Mouse (Mus musculus) embryo, embryonic 11 days (tissue): ENCODE measurements around the gene Ccin.
A peak's percentile ranks its signal among the peaks of the same experiment; 100 is the strongest.

Source experiments
- DNase-seq: peaks from one replicate; pipeline ENCODE4 v3.0.0-alpha.2; 2015

The Ccin gene

DNA sequence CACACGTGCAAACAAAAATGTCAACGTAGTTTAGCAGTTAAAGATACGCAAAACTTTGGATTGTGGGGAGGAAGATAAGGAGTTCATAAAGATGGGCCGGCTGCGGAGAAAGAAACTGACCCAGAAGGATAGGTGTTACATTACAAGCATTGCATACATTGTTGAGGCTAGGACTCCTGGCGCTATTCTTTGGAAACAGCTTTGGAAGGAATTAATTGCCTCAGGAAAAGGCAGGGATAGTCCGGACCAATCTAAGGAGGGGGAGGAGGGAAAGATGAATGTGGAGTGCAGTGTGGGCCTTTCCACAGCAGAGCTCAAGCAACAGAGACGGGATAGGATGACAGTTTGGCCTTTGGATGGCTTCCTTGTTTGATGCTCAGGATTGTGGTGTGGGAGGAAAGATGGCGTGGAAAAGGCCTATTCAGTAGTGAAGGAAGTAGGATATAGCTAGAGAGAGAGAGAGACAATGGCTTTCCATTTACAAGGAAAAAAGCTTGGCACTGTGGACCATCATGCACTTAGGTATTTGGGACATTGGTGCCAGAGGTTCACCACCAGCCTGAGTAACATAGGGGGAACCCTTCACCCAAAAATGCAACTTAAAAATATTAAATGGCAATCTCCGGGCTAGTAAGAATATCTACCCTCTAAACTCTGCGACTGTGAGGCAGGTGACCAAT lies 30.2 kb downstream of the Ccin start:
- DNase-seq = no peak

DNA sequence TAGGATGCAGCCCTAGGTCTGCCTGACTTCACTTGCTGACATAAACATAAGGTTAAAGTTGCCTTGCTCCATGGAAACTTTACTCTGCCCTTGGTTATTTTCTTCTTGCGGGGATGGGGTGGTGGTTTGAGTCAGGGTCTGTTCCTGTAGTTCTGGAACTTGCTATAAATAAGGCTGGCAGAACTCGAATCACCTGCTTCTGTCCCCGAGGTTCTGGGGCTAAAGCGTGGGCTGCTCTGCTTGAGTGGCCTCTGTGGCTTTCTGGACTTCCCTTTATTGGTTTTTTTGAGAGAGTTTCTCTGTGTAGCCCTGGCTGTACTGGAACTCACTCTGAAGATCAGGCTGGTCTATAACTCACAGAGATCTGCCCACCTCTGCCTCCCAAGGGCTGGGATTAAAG lies 32.8 kb downstream of the Ccin start:
- DNase-seq = no peak

DNA sequence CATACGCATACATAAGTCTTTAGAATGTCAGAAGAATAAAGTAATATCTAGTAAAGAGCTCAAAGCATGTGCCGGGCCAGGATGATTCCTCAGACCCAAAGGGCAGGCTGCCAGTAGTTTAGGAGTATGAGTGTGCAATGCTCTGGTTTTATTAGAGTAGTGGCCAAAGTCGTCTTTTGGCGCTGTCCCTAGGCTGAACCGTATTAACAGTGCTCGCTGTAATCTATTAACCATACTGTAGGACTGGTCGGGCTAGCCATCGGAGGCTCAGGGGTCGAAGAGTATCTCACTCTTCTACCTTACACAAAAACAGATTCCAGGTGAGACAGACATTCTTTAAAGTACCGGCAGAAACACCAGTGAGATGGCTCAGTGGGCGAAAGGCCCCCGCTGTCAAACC lies 33.5 kb downstream of the Ccin start:
- no peak for DNase-seq

DNA sequence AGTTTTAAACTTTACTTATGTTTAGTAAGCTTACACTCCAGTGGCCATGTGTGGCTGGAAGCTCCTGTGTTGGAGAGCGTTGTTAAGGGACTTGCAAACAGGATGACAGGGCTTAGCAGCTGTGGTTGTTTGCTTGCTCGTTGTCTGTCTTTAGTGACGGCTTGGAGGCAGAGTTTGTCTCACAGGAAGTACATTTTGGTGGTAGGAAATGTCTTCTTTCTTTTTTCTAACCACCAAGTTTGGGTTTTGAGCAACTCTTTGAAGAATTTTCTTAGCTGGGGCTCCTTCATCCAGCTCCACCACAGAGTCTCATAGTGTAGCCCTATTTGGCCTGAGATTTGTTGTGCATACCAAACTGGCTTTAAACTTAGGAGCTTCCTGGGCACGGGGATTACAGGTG lies 39.0 kb downstream of the Ccin start:
- no peak for DNase-seq

DNA sequence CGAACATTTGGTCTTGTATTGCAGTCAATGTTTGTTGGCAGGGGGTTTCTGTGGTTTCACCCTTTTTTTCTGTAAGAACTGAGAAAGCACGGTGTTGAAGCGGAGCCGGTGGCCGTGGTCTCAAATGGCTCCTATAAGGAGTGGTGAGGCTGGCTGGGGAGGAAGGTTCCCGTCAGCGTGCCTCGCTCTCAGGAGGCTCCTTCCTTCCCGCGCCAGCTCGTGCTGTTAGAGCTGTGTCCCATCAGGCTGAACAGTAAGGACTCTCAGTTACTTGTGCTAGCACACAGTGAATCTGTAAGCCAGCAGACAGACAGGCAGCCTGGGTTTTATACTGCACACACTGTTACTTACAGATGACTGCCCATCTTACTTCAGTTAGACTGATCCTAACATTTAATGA lies 39.5 kb downstream of the Ccin start:
- DNase-seq = no peak

DNA sequence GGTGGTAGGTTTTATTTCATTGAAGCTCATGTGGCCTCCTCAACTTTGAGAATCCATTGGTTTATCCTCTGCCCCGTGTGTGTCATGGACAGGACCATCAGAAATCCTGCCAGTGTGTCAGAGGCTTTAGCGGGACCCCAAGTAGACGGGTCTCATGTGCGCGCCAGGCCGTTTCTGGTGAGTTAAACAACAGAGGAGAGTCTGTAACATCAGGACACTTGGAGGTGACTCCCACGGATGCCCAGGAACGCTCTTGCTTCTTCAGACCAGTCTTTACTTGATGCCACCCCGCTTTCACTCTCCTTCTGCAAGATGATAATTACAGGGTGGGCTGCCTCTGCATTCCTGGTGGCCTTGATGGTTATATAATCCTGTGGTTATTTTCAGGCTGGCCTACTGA lies 40.4 kb downstream of the Ccin start:
- DNase-seq = no peak

DNA sequence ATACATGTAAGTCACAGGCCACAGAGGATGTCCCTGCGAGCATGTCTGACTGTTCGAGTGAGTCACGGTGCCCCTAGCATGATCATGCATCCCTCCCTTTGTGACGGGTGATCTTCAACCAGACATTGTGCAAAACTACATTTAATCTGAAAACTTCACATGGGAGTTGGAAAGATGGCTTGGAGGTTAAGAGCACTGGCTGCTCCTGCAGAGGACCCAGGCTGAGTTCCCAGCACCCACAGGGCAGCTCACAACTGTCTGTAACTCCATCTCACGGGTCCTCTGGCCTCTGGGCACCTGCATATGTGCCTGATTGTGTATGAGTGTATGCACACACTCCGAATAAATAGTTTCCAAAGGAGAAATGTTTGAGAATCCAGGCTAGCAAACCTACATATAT lies 41.0 kb downstream of the Ccin start:
- DNase-seq = no peak

DNA sequence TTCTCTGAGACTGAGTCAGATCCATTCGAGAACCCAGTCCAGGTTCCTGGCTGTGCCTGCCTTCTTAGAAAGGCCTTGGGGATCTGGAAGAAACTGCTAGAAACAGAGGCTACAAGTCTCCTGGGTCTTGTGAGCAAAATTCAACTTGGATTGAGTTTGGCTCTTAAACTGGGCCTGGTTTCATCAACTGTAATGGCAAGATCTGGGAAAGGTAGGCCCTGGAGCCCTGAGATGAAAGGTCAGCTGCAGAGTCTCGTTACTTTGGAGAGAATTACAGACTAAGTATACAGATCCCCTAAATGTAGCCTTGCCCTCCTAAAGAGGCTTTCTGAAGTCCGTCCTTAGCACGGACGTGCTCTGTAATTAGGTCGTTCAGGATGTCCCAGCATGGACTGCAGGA lies 42.3 kb downstream of the Ccin start:
- no peak for DNase-seq

DNA sequence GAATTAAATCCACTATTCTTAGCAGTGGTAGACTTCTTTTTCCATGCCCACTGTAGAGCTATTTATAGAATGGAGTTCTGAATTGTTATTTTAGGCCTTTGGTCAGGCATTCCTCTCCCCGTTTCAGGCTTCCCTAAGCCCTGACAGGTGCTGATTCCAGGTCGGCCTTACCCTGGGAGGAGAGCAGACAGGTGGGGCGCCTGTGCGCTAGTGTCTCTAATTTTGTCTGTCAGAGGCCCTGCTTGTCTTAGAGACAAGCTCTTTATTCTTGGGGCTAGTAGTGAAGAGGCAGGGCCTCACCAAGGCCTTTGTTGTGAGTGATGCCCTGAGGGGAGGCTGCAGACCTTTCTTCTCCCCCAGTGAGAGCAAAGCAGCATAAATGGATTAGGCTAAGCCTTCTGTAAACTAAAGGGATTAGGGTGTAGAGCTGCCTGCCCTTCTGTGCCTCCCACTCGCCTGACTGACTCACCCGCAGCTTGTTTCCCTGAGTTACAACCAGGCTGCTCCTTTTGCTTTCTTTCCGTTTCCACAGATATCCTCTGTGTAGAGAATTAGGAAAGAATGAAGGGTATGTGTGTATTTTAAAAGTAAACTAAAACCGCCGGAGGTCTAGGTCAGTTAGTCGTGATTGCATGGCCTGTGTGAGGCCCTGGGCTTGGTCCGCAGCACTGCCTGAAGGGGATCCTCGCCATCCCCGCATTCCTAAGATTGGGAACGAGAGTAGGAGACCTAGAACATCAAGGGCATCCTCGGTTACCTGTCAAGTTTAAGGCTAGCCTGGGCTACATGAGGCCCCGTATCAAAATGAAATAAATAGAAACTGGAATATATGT lies 45.2 kb downstream of the Ccin start:
- DNase-seq = peak; percentile 50

DNA sequence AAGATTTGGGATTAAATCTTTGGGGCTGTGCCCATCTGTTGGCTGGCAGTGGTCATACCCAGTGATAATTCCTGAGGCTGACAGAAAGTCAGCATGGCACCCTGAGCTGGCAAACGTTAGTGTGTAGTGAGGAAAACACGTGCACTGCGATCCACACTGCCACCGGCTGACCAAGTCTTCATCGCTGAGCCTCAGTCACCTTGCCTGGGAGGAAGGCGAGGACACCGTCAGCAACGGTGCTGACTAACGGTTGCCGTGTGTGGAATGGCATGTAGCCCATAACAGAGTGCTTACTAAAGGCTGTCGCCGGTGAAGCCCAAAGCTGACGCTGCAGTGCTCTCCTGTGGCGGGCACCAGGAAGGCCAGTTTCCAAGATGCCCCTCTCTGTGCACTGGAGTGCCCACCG lies 46.4 kb downstream of the Ccin start:
- no peak for DNase-seq

DNA sequence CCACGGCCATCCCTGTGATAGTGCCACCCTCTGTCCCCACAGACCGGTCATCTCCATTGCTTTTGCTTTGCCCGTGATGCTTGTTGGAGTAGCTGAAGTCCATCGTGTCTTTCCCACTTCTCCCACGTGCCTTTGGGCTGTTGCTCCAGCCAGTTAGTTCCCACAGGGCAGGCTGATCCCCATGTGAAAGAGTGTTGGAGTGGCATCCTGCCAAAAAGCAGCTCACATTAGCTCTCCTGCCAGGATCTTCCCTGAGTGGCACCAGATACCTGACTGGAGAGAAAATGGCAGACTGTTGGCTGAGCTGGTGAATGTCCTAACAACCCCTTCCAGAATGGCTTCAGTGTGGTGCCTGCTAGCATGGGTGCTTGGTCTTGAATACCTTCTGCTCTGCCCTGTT lies 48.2 kb downstream of the Ccin start:
- no peak for DNase-seq
